Mouse (Mus musculus) ES-E14 (cell line): Measurements from ENCODE around the gene Mgam. TPM values are rescaled to one million over a fixed set of nuclear protein-coding genes. Genes with fewer than 3 reads are reported as not detected.
"Not testable (repeated sequence)": the region's sequence is repeated elsewhere in the genome, so short reads cannot be mapped to it uniquely, and the experiment has no call there.

Source experiments
- DNase-seq: peaks from one replicate; pipeline ENCODE4 v3.0.0-alpha.2; 2013; ENCODE audit warnings: low read depth, low spot score
- H3K27ac ChIP-seq: 2 replicates; pipeline ENCODE4 v1.5.1; 2012; ENCODE audit warnings: low read depth, mild to moderate bottlenecking, low read length, moderate library complexity, mixed read lengths; ENCODE audit not compliant: poor library complexity, insufficient read depth, severe bottlenecking
- H3K36me3 ChIP-seq: 2 replicates; pipeline ENCODE4 v1.6.1; 2012; ENCODE audit warnings: mild to moderate bottlenecking, low read length, moderate library complexity, mixed read lengths; ENCODE audit not compliant: control insufficient read depth, poor library complexity, insufficient read depth, severe bottlenecking
- H3K4me1 ChIP-seq, 2 experiments: fragments of 150-350 bp in 1 of 2; sonication (generic) in 1 of 2; 2 replicates each; pipeline ENCODE4 v1.6.1; 2012; ENCODE audit warnings: low read length in 2 of 2, mild to moderate bottlenecking in 1 of 2, mixed read lengths in 1 of 2; ENCODE audit not compliant: control insufficient read depth in 2 of 2, insufficient read depth in 2 of 2, poor library complexity in 1 of 2
- H3K4me3 ChIP-seq, 2 experiments: fragments of 150-350 bp in 1 of 2; sonication (generic) in 1 of 2; 2 replicates each; pipeline ENCODE4 v1.5.1; 2012; ENCODE audit warnings: low read length in 2 of 2, low read depth in 1 of 2, mild to moderate bottlenecking in 1 of 2, mixed read lengths in 1 of 2; ENCODE audit not compliant: insufficient read depth in 1 of 2, poor library complexity in 1 of 2, severe bottlenecking in 1 of 2
- H3K9ac ChIP-seq: 2 replicates; pipeline ENCODE4 v1.6.1; 2012; ENCODE audit warnings: low read depth, mild to moderate bottlenecking, low read length, mixed read lengths; ENCODE audit not compliant: poor library complexity, insufficient read depth, severe bottlenecking
- H3K9me3 ChIP-seq: fragments of 150-350 bp; sonication (generic); 2 replicates; pipeline ENCODE4 v1.6.1; 2012; ENCODE audit warnings: low read depth, mild to moderate bottlenecking, low read length; ENCODE audit not compliant: control insufficient read depth, insufficient read depth
- CHD2 ChIP-seq: IDR thresholded peaks from 2 replicates; pipeline ENCODE4 v1.6.1; 2014; ENCODE audit warnings: mild to moderate bottlenecking, low read depth, low read length, inconsistent platforms
- HCFC1 ChIP-seq: IDR thresholded peaks from 2 replicates; pipeline ENCODE4 v1.6.1; 2012; ENCODE audit warnings: low read length, inconsistent platforms, borderline replicate concordance; ENCODE audit not compliant: insufficient read depth
- MAFK ChIP-seq: IDR thresholded peaks from 2 replicates; pipeline ENCODE4 v1.6.1; 2014; ENCODE audit warnings: mild to moderate bottlenecking, low read depth, low read length, inconsistent platforms; ENCODE audit not compliant: insufficient read depth
- ZC3H11A ChIP-seq: IDR thresholded peaks from 2 replicates; pipeline ENCODE4 v1.6.1; 2012; ENCODE audit warnings: low read depth, mild to moderate bottlenecking, inconsistent platforms, low read length, borderline replicate concordance
- ZNF384 ChIP-seq: IDR thresholded peaks from 2 replicates; pipeline ENCODE4 v1.6.1; 2012; ENCODE audit warnings: low read depth, low read length, inconsistent platforms
- in situ Hi-C, 2 experiments: fragments of 600-800 bp; cut with MboI; formaldehyde crosslinking; loops; one replicate each; pipeline ENCODE4 v1.15.1; 2025; ENCODE audit warnings: low sequenced_read_pairs in 2 of 2, inconsistent platforms in 1 of 2; ENCODE audit not compliant: unreplicated experiment in 2 of 2
- total RNA-seq: library from RNA; depleted of rRNA; stranded (reverse); fragments of 300-350 nt; gene quantifications from 2 replicates; pipeline ENCODE4 v1.2.3, GENCODE M21; 2012

Gene Mgam
- total RNA-seq, 1 experiment: 0.22 TPM

GRCm38 (mm10) chr6:40739545-40739944, 110.9 kb downstream of the Mgam start:
- in situ Hi-C loops: no loop called here
- no peaks in the 10 kb centered on the region for H3K4me1 ChIP-seq
- no peak overlapping the region for H3K9ac ChIP-seq

GRCm38 (mm10) chr6:40749030-40749429, 120.4 kb downstream of the Mgam start:
- H3K9me3 ChIP-seq, H3K9ac ChIP-seq, H3K4me1 ChIP-seq, H3K36me3 ChIP-seq, in situ Hi-C loops, DNase-seq, H3K4me3 ChIP-seq, H3K27ac ChIP-seq: not testable (repeated sequence)

More at GRCm38 (mm10) chr6:40739545-40739944, 110.9 kb downstream of the Mgam start:
- Histone ChIP-seq H3K9me3 (no peaks in the 10 kb centered on the region), H3K27ac (no peak overlapping the region), H3K36me3 (no peaks in the 10 kb centered on the region), H3K4me3 (no peak overlapping the region)
- no peak for TF ChIP-seq ZNF384
- no peak for TF ChIP-seq CHD2
- no peak for TF ChIP-seq HCFC1
- no peak for TF ChIP-seq ZC3H11A
- TF ChIP-seq MAFK: no peak
- DNase-seq: no peak

- no peak overlapping the region for H3K27ac ChIP-seq
- no peak for TF ChIP-seq ZNF384
- TF ChIP-seq CHD2: no peak
- no peak for TF ChIP-seq ZC3H11A
- TF ChIP-seq HCFC1: no peak
- TF ChIP-seq MAFK: no peak
- H3K4me1 ChIP-seq: no peaks in the 10 kb centered on the region
- H3K36me3 ChIP-seq: no peaks in the 10 kb centered on the region
- in situ Hi-C loops: no loop called here
- DNase-seq: no peak
- H3K9me3 ChIP-seq: no peaks in the 10 kb centered on the region
- no peak overlapping the region for H3K4me3 ChIP-seq
- H3K9ac ChIP-seq: no peak overlapping the region
These were observed 127.3 kb downstream of the Mgam start for GRCm38 (mm10) chr6:40755948-40756347.

- H3K9ac ChIP-seq, H3K4me1 ChIP-seq, H3K4me3 ChIP-seq, H3K9me3 ChIP-seq, H3K27ac ChIP-seq, DNase-seq, H3K36me3 ChIP-seq, in situ Hi-C loops: not testable (repeated sequence)
These were observed 128.7 kb downstream of the Mgam start for GRCm38 (mm10) chr6:40757346-40757745.

- no peaks in the 10 kb centered on the region for H3K9me3 ChIP-seq
- H3K36me3 ChIP-seq: no peaks in the 10 kb centered on the region
- no peaks in the 10 kb centered on the region for H3K4me1 ChIP-seq
- in situ Hi-C loops: no loop called here
- H3K27ac ChIP-seq: no peak overlapping the region
- H3K9ac ChIP-seq: no peak overlapping the region
- TF ChIP-seq CHD2 (no peak), ZNF384 (no peak), HCFC1 (no peak), MAFK (no peak)
- no peak overlapping the region for H3K4me3 ChIP-seq
- no peak for DNase-seq
These were observed 146.0 kb downstream of the Mgam start for GRCm38 (mm10) chr6:40774656-40775055.
